Mouse (Mus musculus) bone marrow, adult 2 months (tissue): ENCODE measurements around the gene Inca1. TPM values are rescaled to one million over a fixed set of nuclear protein-coding genes. Genes with fewer than 3 reads are reported as not detected.

Source experiments
- H3K27ac ChIP-seq: fragments of 200-500 bp; 2 replicates; pipeline ENCODE4 v1.5.1; 2012; ENCODE audit warnings: low read depth, mild to moderate bottlenecking, control low read depth, inconsistent platforms, low read length; ENCODE audit not compliant: control insufficient read depth, poor library complexity, insufficient read depth
- H3K4me1 ChIP-seq: fragments of 200-500 bp; 2 replicates; pipeline ENCODE4 v1.6.1; 2011; ENCODE audit warnings: low read length; ENCODE audit not compliant: control insufficient read depth, insufficient read depth
- H3K4me3 ChIP-seq: fragments of 200-500 bp; replicated peaks from 2 replicates; pipeline ENCODE3; 2011; ENCODE audit warnings: mild to moderate bottlenecking, low read depth, low read length, control low read depth; ENCODE audit not compliant: control insufficient read depth
- CTCF ChIP-seq: fragments of 200-500 bp; IDR thresholded peaks from 2 replicates; pipeline ENCODE4 v1.5.1; 2011; ENCODE audit warnings: low read length, control low read depth; ENCODE audit not compliant: control insufficient read depth, insufficient read depth
- POLR2A ChIP-seq: fragments of 200-500 bp; IDR thresholded peaks from 2 replicates; pipeline ENCODE4 v1.6.1; 2011; ENCODE audit warnings: low read depth, mild to moderate bottlenecking, control low read depth, low read length, borderline replicate concordance; ENCODE audit not compliant: control insufficient read depth
- WGBS: fragments of 180-500 bp; shearing (Covaris S2); methylation state at CpG from one replicate; pipeline ENCODE4 v1.1.7; 2018; 5-methylcytosine and 5-hydroxymethylcytosine counted together
- polyA plus RNA-seq: library from polyadenylated mRNA; stranded (reverse); fragments of >200 nt; gene quantifications from 2 replicates; pipeline ENCODE4 v1.2.4, GENCODE M21; 2011; ENCODE audit warnings: low replicate concordance; ENCODE audit not compliant: missing spikeins, insufficient read depth, insufficient read length

Gene Inca1
- polyA plus RNA-seq, 1 experiment = not detected

GRCm38 (mm10) chr11:70713222-70713621 is 13.3 kb upstream of the Inca1 start:
- no peaks in the 10 kb centered on the region for H3K4me1 ChIP-seq
- H3K4me3 ChIP-seq = no peak overlapping the region
- WGBS = 82% methylated on average over 6 of the region's 6 CpGs
- no peak overlapping the region for H3K27ac ChIP-seq
- TF ChIP-seq CTCF (no peak), POLR2A (no peak)

- TF ChIP-seq CTCF (no peak), POLR2A (no peak)
- Histone ChIP-seq H3K4me1 (no peaks in the 10 kb centered on the region), H3K27ac (no peak overlapping the region), H3K4me3 (no peak overlapping the region)
- WGBS = 91% methylated on average over 10 of the region's 10 CpGs
Observed at GRCm38 (mm10) chr11:70711026-70711425, 11.1 kb upstream of the Inca1 start.

- 64% methylated on average over 3 of the region's 3 CpGs for WGBS
- H3K27ac ChIP-seq = no peak overlapping the region
- H3K4me1 ChIP-seq = no peaks in the 10 kb centered on the region; the same call in 1 of the 2 replicates
- no peak overlapping the region for H3K4me3 ChIP-seq
- TF ChIP-seq POLR2A (no peak), CTCF (no peak)
Observed at GRCm38 (mm10) chr11:70706127-70706526, 6.2 kb upstream of the Inca1 start.

- 74% methylated on average over 6 of the region's 6 CpGs for WGBS
- no peak overlapping the region for H3K27ac ChIP-seq
- no peak overlapping the region for H3K4me3 ChIP-seq
- TF ChIP-seq POLR2A = no peak
- TF ChIP-seq CTCF = no peak
- H3K4me1 ChIP-seq = no peaks in the 10 kb centered on the region; the same call in 1 of the 2 replicates
Observed at GRCm38 (mm10) chr11:70702781-70703180, 2.8 kb upstream of the Inca1 start.

GRCm38 (mm10) chr11:70701984-70702733 is 2.2 kb upstream of the Inca1 start:
- 92% methylated on average over 6 of the region's 6 CpGs for WGBS

GRCm38 (mm10) chr11:70701221-70701955 is 1.4 kb upstream of the Inca1 start:
- peak overlapping the region; percentile 75 for H3K4me3 ChIP-seq
- no peaks in the 10 kb centered on the region; the same call in 1 of the 2 replicates for H3K4me1 ChIP-seq
- no peak for TF ChIP-seq CTCF
- no peak for TF ChIP-seq POLR2A
- H3K27ac ChIP-seq = no peak overlapping the region
- WGBS = 52% methylated on average over 10 of the region's 10 CpGs

More at GRCm38 (mm10) chr11:70701984-70702733, 2.2 kb upstream of the Inca1 start:
- Histone ChIP-seq H3K4me1 (no peaks in the 10 kb centered on the region; the same call in 1 of the 2 replicates), H3K4me3 (no peak overlapping the region), H3K27ac (no peak overlapping the region)
- no peak for TF ChIP-seq POLR2A
- no peak for TF ChIP-seq CTCF

- Histone ChIP-seq H3K4me3 (peak overlapping the region; percentile 75), H3K27ac (peak overlapping the region; percentile 43; the same call in 1 of the 2 replicates), H3K4me1 (no peaks in the 10 kb centered on the region; the same call in 1 of the 2 replicates)
- TF ChIP-seq POLR2A = no peak
- no peak for TF ChIP-seq CTCF
- WGBS = under 1% methylated on average over 34 of the region's 34 CpGs
Observed at GRCm38 (mm10) chr11:70700613-70701012, 658 bp upstream of the Inca1 start.

- WGBS = 76% methylated on average over 2 of the region's 2 CpGs
- no peak overlapping the region for H3K4me3 ChIP-seq
- no peaks in the 10 kb centered on the region; the same call in 1 of the 2 replicates for H3K4me1 ChIP-seq
- TF ChIP-seq CTCF (no peak), POLR2A (no peak)
- H3K27ac ChIP-seq = no peak overlapping the region
Observed at GRCm38 (mm10) chr11:70699051-70699450, 904 bp downstream of the Inca1 start.
